Mouse (Mus musculus): ENCODE measurements around the gene Tmem131.

Gene Tmem131

DNA sequence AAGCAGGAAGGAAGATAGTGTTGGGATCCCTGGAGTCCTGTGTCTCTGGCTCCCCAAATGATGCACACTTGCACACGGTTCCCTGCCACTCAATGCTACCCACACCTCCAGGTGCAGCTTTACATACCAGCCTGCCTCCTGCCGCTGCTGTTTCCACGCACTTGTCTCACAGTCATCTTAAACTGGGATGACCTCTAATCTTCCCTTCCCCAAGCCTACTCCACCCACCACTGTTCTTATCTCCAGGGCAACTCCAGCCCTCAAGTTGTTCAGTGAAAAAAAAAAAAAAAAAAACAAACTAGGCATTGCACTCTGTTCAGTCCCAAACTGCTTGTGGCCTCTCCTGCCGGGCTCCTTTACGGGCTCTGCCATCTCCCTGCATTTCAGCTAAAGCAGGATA, at the start of gene Tmem131:
TSS of gene Tmem131 (minus strand) at position 14 of the 400 bp plus-strand sequence.
- no peak for DNase-seq

DNA sequence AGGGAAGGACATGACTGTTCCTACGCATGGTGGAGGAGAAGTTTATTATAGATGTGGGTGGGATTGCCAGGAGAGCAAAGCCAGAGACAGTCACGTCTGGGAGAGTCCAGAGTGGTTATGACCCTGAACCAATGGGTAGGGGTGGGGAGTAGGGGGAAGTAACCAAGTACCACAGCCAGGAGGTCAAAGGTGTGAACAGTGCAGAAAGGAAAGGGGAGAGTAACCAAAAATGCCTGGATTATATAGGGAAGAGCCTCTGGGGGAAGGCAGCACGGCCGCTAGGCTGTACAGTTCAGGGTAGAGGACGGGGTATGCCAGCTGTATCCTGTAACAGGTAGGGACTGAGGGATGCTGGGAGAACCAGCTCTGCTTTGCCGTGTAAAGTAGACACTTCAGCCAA, 45.1 kb upstream of the Tmem131 start:
- no peak for DNase-seq

DNA sequence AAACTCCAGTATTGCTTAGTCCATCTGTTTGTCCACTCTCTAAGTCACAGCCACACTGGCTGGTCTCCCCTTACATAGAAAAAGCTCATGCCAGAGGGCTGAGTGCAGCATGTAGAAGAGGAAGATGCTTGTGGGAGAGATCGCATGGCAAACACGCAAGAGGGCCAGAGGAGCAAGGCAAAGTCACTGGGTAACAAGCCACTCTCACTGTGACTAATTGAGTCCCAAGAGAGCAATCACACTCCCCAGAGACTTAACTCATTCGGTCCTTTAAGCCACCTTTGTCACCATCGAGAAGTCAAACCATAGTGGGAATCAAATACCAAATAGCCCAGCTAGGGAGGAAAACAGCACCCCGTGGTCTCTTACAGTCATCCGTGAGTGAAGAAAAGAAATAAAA, 44.7 kb upstream of the Tmem131 start:
- DNase-seq = no peak

DNA sequence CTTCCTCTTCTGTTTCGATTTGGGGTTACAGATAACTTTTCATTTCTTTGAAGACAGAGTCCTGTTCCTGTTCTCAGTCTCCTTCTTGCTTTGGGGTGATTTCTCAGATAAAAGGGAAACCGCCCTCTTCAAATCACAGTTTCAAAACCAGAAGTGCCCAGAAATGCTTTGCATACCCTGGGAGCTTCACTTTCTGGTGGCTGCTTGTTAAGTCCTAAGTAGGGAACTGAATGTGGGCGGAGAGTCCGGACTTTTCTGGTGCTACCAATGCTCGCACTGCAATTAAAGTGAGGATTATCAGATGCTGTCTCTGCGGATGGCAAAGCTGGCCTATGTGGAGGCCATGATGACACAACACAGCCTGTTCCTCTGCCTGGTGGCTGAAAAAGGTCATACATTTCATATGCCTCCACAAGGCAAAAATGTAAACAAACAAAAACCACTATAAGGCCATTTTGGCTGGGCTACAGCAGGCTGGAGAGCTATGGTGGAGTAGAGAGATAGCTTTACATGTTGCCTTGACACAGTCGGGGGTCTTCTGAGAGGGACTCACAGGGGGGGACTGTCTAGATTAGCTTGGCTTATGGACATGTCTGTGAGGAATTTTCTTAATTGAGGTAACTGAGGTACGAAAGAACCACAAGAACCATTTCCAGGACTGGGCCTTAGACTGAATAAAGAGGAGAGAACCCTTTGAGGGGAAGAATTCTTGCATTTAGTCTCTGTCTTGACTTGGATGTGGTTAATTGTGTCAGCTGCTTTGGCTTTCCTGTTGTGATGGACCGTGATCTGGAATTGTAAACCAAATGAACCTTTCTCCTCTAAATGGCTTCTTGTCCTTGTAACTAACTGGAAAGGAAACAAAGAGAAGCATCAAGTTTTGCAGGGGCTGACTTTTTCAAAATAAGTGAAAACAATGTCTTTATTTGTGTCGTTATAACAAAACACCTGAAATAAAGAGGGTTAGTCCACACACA, 44.0 kb upstream of the Tmem131 start:
- no peak for DNase-seq

DNA sequence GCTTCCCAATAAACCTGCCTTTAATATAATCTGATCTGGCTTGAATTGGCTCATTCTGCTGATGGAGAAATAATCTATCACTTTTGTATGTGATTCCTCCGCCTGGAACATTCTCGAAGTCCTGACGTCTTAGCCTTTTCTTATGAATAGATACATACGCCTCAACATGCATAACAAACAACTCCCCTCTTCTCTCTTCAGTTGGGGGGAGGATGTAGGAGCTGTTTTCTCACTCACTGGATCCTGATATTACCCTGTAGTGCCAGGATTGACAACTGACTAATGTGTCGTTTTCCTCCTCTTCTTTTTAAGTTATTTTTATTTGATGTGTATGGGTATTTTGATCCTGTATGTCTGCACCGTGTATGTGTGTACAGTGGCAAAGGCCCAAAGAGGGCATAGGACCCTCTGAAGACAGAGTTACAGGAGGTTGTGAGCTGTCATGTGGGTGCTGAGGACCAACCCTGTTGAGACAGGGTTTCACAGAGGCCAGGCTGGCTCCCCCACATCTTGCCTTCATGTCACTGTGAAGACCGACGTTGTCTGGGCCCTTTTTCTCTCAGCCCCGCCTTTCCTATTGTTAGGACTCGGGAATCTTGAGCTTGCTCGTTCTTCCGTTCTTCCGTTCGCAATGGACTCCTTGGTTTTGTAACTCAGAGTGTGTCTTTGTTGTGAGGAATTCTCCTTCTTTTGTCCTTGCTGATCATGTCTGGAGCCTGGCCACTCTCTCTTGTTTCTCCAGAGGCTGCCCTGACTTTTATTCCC, 43.1 kb upstream of the Tmem131 start:
- DNase-seq = no peak

DNA sequence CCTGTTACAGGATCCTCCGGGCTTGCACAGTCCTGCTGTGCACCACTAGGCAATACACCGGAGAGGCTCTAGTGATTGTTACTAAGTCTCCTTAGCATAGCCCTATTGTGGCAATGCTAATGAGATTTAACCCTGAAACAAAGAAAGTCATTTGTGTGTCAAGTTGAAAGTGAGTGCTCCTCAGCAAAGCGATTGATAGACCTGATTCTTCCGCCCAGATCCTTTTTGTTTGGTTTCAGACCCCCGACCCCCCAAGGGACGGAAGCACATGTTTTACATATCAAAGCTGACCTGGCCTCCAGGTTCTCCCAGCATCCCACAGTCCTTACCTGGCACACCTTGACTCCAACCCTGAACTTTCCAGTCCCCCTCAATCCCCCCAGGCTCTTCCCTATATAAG, 42.4 kb upstream of the Tmem131 start:
- no peak for DNase-seq

DNA sequence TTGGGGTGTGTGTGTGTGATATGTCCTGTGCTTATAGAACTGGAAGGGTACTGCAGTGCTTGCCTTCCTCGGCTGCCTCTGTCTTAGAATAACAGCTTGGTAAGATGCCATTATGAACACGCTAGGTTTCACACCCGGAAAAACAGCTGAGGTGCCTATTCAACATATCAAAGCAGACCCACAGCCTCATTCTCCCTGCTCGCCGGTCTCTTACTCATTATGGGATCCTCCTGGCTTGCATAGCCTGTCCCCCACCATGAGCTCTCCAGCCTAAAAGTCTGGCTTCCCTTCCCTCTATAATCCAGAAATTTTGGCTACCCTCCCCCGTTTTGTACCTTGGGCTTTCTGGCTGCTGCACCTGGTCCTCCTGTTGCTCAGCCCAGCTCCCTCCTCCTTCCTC, 40.9 kb upstream of the Tmem131 start:
- DNase-seq = no peak

DNA sequence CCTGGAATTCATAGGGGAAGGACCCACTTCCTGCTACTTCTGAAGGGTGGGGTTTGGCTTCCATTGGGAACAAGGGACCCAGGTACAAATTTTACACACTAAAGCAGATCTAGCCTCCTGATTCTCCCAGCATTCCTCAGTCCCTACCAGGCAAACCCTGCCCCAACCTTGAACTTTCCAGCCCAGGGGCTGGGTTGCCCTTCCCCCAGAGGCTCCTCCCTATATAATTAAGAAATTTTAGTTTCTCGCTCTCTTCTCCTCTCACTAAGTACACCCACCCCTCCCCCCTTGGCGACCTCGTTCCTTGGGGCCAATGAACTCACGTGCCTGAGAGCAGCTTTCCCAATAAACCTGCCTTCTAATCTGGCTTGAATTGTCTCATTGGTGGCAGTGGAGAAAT, 40.3 kb upstream of the Tmem131 start:
- no peak for DNase-seq

DNA sequence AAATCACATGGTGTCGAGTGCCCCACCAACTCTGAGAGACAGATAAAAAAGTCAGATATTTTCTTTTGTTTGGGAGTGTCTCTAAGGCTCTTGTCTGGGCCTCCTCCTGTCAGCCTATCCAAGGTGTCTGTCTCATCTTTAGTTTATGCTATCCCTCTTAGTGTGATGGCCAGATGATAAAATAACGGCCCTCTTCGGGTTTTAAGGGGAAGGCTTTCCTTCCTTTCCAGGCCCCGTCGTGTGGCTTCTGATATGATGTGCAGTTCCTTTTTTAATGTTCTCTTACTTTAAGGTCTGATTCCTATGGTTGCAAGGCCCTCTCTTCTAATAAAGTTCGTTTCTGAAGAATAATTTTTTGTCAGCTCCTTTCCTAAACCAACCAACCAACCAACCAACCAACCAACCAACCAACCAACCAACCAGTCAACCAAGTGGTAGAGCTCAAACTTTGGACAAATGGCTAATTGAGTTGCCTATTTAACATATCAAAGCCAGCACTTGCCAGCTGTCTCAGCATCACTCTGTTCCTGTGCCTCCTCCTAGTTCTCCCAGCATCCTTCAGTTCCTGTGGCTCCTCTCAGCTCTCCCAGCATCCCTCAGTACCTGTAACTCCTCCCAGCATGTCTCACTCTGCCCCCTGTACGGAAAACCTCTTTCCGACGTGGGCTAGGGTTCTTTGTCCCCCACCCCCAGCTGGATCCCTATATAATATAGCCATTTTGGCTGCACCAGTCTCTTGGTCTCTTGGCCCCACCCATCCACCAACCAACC, 38.9 kb upstream of the Tmem131 start:
- no peak for DNase-seq

DNA sequence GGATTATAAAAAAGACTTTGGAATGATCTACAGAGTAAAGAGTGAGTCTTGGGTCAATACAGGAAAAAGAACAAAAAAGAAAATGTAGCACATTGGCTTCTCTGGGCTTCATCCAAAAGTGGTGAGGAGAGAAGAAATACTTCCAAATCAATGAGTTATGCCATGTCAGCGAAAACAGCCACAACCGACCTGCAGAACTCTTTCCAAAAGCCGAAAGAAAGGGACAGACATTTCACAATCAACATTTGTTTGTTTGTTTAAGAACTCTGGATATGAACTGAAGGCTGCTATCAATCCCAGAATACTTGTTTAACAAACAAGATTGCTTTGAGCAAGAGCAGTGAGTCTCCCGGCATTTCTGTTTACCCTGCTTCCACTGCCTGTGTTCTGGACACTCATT, 33.3 kb upstream of the Tmem131 start:
- no peak for DNase-seq

DNA sequence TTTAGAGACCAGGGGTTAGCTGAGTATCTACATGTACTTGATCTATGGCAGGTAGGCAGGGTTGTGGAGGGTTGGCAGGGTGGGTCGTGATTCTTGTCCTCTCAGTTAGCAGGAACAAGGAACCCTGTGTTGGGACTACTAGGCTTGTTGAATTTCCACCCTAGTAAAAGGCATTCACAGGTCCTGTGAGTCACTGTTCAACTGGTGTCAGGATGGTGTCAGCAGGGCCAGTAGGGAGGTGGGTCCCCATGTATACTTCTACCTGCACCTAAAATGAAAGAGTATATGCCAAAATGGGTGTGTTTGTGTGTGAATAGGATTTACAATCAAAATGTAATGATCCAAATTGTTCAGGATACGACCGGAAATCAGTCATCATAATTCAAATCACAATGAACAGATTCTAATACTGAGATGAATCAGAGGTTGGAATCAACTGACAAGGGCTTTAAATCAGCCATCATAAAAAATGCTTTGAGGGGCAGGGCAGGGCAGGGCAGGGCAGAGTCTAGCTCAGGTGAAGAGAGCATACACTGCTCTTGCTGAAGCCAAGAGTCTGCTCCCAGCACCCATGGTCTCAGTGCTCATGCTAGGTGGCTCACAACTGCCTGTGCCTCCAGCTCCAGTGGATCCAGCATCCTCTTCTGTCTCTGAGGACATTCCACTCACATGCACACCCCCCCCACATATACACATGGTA, 27.6 kb upstream of the Tmem131 start:
- no peak for DNase-seq

DNA sequence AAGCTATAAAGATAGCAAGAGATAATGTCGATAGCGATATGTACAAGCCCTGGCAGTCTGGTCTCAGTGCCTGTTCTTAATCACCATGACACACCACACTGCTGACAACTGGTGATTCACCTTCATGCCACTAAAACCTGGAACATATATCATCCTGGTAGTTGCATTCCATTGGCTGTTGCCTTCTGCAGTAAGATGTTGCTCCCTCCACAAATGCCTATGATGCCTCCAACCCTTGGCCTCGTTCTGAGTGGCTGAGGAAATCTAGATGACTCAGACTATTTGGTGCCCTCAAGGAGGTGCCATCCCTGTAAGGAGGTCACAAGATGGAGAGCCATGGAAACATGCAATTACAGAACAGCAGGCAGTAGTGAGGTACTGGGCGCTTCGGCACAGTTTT, 22.4 kb upstream of the Tmem131 start:
- DNase-seq = no peak

DNA sequence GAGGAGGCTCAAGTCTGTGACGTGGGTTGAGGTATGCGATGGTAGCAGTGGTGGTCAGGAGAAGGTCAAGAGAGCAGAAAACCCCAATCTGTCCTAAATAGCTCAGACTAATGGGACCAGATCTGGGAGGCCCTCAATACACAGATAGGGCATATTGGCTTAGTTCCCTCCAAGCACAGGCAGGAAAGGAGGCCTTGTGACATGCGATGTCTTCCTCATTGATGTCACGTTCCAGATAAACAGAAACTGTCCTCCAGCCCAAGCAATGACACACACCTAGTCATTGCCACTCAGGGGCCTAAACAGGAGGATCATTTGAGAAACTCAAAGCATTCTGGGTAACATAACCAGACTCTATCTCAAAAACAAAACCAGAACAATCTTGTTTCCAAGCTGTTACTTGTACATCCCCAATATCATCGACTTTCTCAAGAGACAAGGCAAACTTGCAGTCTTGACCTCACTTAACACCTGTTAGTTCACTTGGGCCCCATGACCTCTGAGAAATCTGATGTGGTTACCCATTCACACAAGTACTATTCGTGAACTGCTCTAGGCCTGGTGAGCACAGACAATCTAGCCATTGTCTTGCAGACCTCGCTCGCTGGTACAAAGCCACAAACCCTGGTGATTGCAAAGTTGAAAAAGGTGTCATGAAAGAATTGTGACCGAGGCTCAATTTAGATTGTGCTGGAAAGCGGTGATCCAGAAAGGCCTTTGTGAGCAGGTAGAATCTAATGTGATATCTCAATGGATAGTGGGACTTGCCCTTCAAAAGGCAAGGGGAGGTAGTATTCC, 19.1 kb upstream of the Tmem131 start:
- no peak for DNase-seq

DNA sequence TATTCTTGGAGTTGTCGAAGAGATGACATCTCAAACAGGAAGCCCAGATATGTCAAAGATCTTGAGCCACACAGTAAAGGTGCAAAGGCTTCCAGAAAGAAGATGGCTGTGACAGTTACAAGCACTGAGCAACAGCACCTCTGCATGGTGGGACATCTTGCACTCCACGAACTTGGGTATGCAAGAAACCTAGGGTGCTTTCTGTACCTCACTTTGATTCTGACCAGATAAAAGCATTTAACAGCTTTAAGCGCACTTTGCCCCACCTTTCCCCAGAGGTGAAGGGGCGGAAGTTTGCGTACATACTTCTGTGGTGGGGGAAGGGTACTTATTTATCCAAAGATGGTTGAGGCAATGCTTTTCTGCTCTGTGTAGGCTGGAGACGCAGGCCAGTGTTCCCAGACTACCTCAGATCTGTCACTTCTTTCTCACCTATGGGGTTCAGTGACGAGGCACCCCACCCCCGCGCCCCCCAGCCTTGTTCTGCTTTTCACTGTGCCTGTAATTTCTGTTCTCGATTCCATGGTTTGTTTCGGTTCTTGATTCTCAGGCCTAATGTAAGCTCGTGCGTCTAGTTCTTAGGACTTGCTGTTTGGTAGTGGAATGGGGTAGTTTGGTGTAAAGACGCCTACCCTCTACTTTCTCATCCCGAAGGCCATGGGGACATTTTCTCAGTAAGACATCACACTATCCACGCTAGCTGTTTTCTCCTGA, 17.2 kb upstream of the Tmem131 start:
- DNase-seq = peak in 1 of 2 experiments; percentile 27

DNA sequence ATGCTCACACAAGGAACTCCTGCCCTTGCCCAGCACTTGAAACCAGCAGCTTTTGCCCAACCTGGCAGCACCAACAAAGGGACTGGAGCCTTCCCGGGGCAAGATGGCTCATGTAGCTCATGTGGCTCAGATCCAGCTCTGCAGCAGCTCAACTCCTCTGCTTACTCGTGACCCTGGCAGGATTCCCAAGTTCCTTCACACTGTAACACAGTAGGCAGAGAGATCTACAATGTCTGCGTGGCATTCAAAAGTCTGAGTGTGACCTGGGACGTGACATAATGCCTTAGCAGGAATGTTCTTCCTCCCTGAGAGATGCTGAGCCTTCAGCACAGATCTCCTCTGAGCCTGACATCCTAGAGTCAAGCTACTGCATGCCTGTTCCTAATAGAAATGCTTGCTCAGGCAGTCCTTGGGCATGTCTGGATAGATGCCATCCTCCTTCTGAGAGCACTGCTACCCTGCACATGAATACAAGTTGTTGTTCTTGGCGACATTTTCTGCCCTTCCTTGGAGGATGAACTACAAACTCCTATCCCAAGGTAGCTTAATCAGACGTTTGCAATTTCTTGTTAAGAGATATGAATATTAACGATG, 6.2 kb upstream of the Tmem131 start:
- no peak for DNase-seq

DNA sequence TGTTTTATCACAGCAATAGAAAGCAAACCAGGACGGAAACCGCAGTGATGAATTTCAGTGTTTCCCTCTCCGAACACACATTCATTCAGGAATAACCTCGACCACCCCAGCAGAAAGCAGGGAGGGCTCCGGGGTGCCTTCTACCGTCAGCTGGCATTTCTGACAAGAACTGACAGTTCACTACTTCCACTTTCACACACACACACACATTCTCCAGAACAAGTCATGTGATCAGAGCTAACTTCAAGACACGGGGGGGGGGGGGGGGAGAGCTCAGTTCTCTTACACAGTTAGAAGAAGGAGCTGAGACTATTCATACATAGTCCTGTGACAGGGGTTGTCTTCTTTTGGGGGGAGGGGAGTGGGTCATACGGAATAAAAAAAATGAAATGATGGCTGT, 4.0 kb upstream of the Tmem131 start:
- no peak for DNase-seq

DNA sequence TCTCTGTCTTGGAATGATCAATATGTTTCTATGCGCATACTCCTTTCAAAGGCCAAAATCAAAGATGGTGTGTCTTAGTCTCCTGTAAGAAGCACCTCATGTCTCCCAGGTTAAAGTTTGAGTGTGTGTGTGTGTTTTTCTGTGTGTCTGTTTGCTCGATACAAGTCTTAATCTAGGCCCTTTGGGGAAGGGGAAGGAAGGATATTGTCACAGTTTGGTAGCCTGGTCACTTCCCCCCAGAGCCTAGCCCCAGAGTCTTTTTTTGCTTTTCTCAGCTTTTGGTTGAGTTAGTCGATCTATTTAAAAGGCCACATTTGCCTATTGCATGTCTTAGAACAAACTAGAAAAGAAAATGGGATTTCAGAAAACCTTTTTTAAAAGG, 3.1 kb downstream of the Tmem131 start:
- no peak for DNase-seq

DNA sequence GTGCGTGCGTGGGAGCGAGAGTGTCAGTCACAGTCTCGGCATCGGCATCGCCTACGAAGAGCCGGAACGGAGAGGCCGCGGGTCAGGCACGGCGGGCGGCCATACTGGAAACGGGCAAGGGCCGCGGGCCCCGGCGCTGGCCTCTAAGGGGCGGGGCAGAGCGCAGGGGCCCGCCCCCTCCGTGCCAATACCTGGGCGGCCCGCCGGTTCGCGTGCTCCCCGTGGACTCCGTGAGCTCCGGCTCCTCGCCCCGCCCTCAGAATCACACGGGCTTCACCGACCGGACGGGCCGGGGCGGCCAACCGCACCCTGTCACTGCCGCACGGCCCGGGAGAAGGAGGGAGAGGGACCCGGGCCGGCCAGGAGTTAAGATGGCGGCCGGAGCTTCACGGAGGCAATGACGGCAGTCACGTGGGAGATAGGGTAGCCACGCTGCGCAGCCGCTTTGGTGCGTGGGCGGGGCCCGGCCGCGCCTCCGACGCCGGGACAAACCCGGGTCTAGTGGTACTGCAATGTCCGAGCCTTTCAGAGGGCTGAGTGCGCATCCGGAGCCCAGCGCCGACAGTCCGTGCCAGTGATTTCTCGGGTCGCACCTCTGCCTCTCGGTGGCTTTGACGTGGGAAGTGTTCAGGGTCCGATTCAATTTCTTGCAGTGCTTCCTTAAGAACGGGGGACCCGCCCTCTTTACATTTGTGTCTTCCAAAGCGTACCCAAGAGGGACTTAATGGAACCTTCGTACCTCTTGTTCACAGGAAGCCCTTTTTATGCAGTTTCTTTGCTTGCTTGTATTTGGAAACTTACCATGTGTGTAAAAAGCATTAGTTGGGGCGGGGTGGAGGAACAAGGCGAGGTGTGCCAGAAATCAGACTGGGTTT, 3.7 kb downstream of the Tmem131 start:
- peak; percentile 94 to 96 for DNase-seq

DNA sequence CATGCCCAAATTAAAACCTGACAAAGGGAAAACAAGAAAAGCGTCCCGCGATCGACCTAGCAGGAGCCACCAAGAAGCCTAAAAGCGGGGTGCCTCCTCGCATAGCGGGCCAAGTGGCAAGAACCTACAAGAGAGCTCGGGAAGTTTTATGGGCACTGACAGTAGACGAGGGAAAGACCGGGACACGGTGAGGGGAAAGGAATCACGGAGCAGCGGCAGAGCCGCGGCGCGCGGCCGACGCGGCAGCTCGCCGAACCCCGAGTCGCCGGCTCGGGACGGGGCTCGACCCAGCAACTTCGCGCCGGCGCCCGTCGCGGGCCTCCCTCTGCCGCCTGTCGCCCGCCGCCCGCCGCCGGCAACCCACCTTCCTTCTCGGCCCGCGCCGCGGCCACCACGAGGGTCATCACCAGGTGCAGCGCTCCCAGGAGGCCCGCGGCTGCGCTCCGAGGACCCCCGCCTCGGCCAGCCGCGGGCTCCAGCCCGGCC, 4.6 kb downstream of the Tmem131 start:
- peak; percentile 51 to 59 for DNase-seq

Measured in lung, postnatal 4 days (tissue).